Mouse (Mus musculus): Measurements from ENCODE around the gene Tmem189.

The Tmem189 gene

GRCm38 (mm10) chr2:167596726-167597491, 92.7 kb downstream of the Tmem189 start:
- DNase-seq (ENCODE audit: extremely low spot score, low read depth, low spot score): no peak

DNA sequence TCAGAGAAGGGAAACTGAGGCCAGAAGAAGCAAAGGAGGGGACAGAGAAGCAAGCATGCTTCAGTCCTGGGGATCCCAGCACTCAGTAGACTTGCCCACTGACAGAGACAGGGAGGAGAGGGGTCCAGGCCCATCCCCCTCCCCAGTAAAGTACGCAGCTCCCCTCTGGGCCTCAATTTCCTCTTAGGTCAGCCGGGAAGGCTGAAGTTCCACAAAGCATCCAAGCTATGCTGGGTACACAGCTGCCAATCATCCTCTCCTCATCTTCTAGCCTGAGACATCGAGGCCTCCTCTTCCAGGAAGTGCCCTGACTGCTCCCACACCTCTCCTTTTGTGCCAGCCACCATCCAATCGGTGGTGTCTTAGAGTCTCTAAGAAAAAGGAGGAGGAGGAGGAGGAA, 93.4 kb downstream of the Tmem189 start:
- no peak for DNase-seq (ENCODE audit: extremely low spot score, low read depth, low spot score)

- DNase-seq (ENCODE audit: extremely low spot score, low read depth, low spot score): peak; percentile 74
These were observed 93.9 kb downstream of the Tmem189 start for GRCm38 (mm10) chr2:167595761-167596171.

DNA sequence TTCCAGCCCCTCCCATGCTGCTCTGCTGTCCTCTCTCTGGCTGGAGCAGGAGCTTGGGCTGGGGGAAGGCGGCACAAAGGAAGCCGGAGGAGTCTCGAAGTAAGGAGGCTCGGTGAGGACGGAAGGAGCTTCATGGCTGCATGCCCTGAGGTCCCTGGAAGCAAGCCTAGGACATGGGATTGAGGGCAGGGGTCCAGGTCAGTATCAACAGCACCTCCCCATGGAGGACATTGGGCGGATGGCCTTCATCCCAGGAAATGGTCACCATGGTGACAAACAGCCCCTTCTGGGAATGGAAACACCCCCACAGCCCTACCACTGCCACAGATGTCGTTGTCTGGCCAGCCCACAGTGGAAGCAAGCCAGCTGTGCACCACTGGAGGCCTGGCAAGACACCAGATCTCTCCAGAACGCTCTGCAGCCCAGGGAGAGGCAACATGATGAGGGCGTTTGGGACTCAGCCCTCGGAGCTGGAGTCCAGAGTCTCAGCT, 95.1 kb downstream of the Tmem189 start:
- no peak for DNase-seq (ENCODE audit: extremely low spot score, low read depth, low spot score)

- no peak for DNase-seq (ENCODE audit: extremely low spot score, low read depth, low spot score)
These were observed 95.9 kb downstream of the Tmem189 start for GRCm38 (mm10) chr2:167593551-167594250.

Data from hindlimb bud, embryonic 11.5 days (tissue).